Mouse (Mus musculus) liver, embryonic 14.5 days (tissue): ENCODE measurements around the gene Plcd3. TPM values are rescaled to one million over a fixed set of nuclear protein-coding genes. Genes with fewer than 3 reads are reported as not detected.

Experiments
- ATAC-seq: fragments of 200-750 bp; cut with Nextera tagmentation; 2 replicates; pipeline ENCODE4 v1.8.0; 2017; ENCODE audit warnings: moderate number of reproducible peaks, mild to moderate bottlenecking, moderate library complexity; ENCODE audit not compliant: insufficient read depth
- DNase-seq, 3 experiments: peaks; one replicate each; pipeline ENCODE4 v3.0.0-alpha.2; 2012 to 2013; ENCODE audit warnings: low read depth in 3 of 3, low spot score in 3 of 3
- H3K27ac ChIP-seq: fragments of 300-500 bp; sonication (generic); 2 replicates; pipeline ENCODE4 v1.5.1; 2014; ENCODE audit warnings: moderate library complexity, mild to moderate bottlenecking, control low read depth, inconsistent platforms
- H3K27me3 ChIP-seq: fragments of 300-500 bp; sonication (generic); 2 replicates; pipeline ENCODE4 v1.6.1; 2014; ENCODE audit warnings: mild to moderate bottlenecking, low read length, moderate library complexity; ENCODE audit not compliant: control insufficient read depth, insufficient read depth
- H3K36me3 ChIP-seq: fragments of 300-500 bp; sonication (generic); replicated peaks from 2 replicates; pipeline ENCODE4 v1.6.1; 2014; ENCODE audit warnings: low read depth; ENCODE audit not compliant: control insufficient read depth, insufficient read depth
- H3K4me1 ChIP-seq, 2 experiments: fragments of 200-500 bp in 1 of 2; fragments of 300-500 bp in 1 of 2; sonication (generic) in 1 of 2; replicated peaks; 2 replicates each; pipeline ENCODE4 v1.6.1; 2012 to 2014; ENCODE audit warnings: antibody characterized with exemption in 1 of 2, inconsistent platforms in 1 of 2, low read length in 1 of 2; ENCODE audit not compliant: control insufficient read depth in 2 of 2, insufficient read depth in 2 of 2
- H3K4me2 ChIP-seq: fragments of 300-500 bp; sonication (generic); 2 replicates; pipeline ENCODE4 v1.6.1; 2014; ENCODE audit warnings: low read depth, mild to moderate bottlenecking, control low read depth, moderate library complexity
- H3K4me3 ChIP-seq, 2 experiments: fragments of 200-500 bp in 1 of 2; fragments of 300-500 bp in 1 of 2; sonication (generic) in 1 of 2; 2 replicates each; pipeline ENCODE4 v1.5.1; 2012 to 2014; ENCODE audit warnings: low read depth in 2 of 2, low read length in 2 of 2, mild to moderate bottlenecking in 2 of 2, control low read depth in 1 of 2, inconsistent platforms in 1 of 2, moderate library complexity in 1 of 2; ENCODE audit not compliant: insufficient read depth in 1 of 2
- H3K9ac ChIP-seq: fragments of 300-500 bp; sonication (generic); replicated peaks from 2 replicates; pipeline ENCODE4 v1.6.1; 2014; ENCODE audit warnings: mild to moderate bottlenecking, control low read depth, moderate library complexity
- H3K9me3 ChIP-seq: fragments of 300-500 bp; sonication (generic); 2 replicates; pipeline ENCODE4 v1.6.1; 2016; ENCODE audit warnings: low read length, mixed read lengths; ENCODE audit not compliant: control insufficient read depth
- CTCF ChIP-seq: IDR thresholded peaks from 2 replicates; pipeline ENCODE4 v1.5.1; 2016; ENCODE audit warnings: antibody characterized with exemption, low read depth, control low read depth
- EP300 ChIP-seq: IDR thresholded peaks from 2 replicates; pipeline ENCODE4 v1.6.1; 2016; ENCODE audit warnings: antibody characterized with exemption, low read depth
- WGBS: fragments of 180-500 bp; shearing (Covaris S2); extraction: QIAGEN DNeasy Blood & Tissue Kit; methylation state at CpG from one replicate; pipeline ENCODE4 v1.1.7; 2014; ENCODE audit not compliant: insufficient replicate concordance; 5-methylcytosine and 5-hydroxymethylcytosine counted together
- polyA plus RNA-seq, 2 experiments: library from polyadenylated mRNA; depleted of rRNA in 1 of 2; stranded (reverse) in 1 of 2; unstranded in 1 of 2; fragments of >200 nt; fragmentation: Nextera tagmentation in 1 of 2; extraction: Ambion mirVana in 1 of 2; gene quantifications; 2 replicates each; pipeline versions ENCODE4 v1.2.1 to v1.2.3; 2012 to 2014

Plcd3 gene
- polyA plus RNA-seq, 2 experiments: 0.29 to 0.31 TPM

- peaks cover 17 to 24% of the 10 kb centered on the region in 2 experiments for H3K4me1 ChIP-seq
- peak overlapping the region; percentile 90 for H3K27ac ChIP-seq
- peak overlapping the region; percentile 65 to 72 for H3K4me3 ChIP-seq
- H3K9me3 ChIP-seq: no peaks in the 10 kb centered on the region
- peak overlapping the region; percentile 71 for H3K9ac ChIP-seq
- TF ChIP-seq CTCF (no peak), EP300 (no peak)
- no peaks in the 10 kb centered on the region for H3K36me3 ChIP-seq
- DNase-seq (no peak), ATAC-seq (no peak)
- no peaks in the 10 kb centered on the region; the same call in 1 of the 2 replicates for H3K27me3 ChIP-seq
- WGBS: 79% methylated on average over 11 of the region's 11 CpGs
- peak overlapping the region; percentile 65 for H3K4me2 ChIP-seq
These were observed 12.9 kb upstream of the Plcd3 start for GRCm38 (mm10) chr11:103114270-103114943.

- no peak overlapping the region for H3K9ac ChIP-seq
- H3K4me1 ChIP-seq: peaks cover 17 to 24% of the 10 kb centered on the region in 2 experiments
- WGBS: 77% methylated on average over 4 of the region's 4 CpGs
- no peaks in the 10 kb centered on the region for H3K36me3 ChIP-seq
- no peak for DNase-seq
- no peaks in the 10 kb centered on the region; the same call in 1 of the 2 replicates for H3K27me3 ChIP-seq
- no peak overlapping the region for H3K4me3 ChIP-seq
- TF ChIP-seq CTCF (no peak), EP300 (no peak)
- H3K4me2 ChIP-seq: peak overlapping the region; percentile 65
- H3K27ac ChIP-seq: no peak overlapping the region
- no peaks in the 10 kb centered on the region for H3K9me3 ChIP-seq
- no peak for ATAC-seq
These were observed 12.3 kb upstream of the Plcd3 start for GRCm38 (mm10) chr11:103113771-103114170.

- no peak for ATAC-seq
- no peak for TF ChIP-seq CTCF
- TF ChIP-seq EP300: no peak
- 67% methylated on average over 12 of the region's 12 CpGs for WGBS
These were observed 11.5 kb upstream of the Plcd3 start for GRCm38 (mm10) chr11:103113005-103113404.

GRCm38 (mm10) chr11:103112552-103112912 lies 11.1 kb upstream of the Plcd3 start:
- H3K9me3 ChIP-seq: no peaks in the 10 kb centered on the region
- H3K9ac ChIP-seq: no peak overlapping the region
- peaks cover 9 to 21% of the 10 kb centered on the region in 2 experiments for H3K4me1 ChIP-seq
- H3K4me2 ChIP-seq: peak overlapping the region; percentile 45
- WGBS: 35% methylated on average over 9 of the region's 9 CpGs
- H3K36me3 ChIP-seq: peaks cover 1% of the 10 kb centered on the region
- no peak for ATAC-seq
- H3K27me3 ChIP-seq: no peaks in the 10 kb centered on the region; the same call in 1 of the 2 replicates
- no peak overlapping the region for H3K27ac ChIP-seq
- TF ChIP-seq CTCF (no peak), EP300 (no peak)
- H3K4me3 ChIP-seq: peak overlapping the region in 1 of 2 experiments; percentile 1; a peak in 1 of 4 replicates
- no peak for DNase-seq

More at GRCm38 (mm10) chr11:103113005-103113404, 11.5 kb upstream of the Plcd3 start:
- no peaks in the 10 kb centered on the region; the same call in 1 of the 2 replicates for H3K36me3 ChIP-seq
- H3K9ac ChIP-seq: no peak overlapping the region
- no peak overlapping the region for H3K27ac ChIP-seq
- H3K9me3 ChIP-seq: no peaks in the 10 kb centered on the region
- no peak overlapping the region for H3K4me3 ChIP-seq
- no peak for DNase-seq
- H3K4me1 ChIP-seq: peaks cover 11 to 21% of the 10 kb centered on the region in 2 experiments
- 0 out of 2 replicates have a peak overlapping the region, but pooled peaks have one; percentile 1 for H3K4me2 ChIP-seq
- H3K27me3 ChIP-seq: no peaks in the 10 kb centered on the region; the same call in 1 of the 2 replicates

- H3K36me3 ChIP-seq: peaks cover 6% of the 10 kb centered on the region
- no peak overlapping the region for H3K27ac ChIP-seq
- TF ChIP-seq CTCF (no peak), EP300 (no peak)
- H3K9ac ChIP-seq: no peak overlapping the region
- ATAC-seq: no peak
- peak overlapping the region; percentile 1 to 8; a peak in 2 of 4 replicates for H3K4me3 ChIP-seq
- no peaks in the 10 kb centered on the region for H3K9me3 ChIP-seq
- no peak for DNase-seq
- peaks cover 9 to 21% of the 10 kb centered on the region in 2 experiments for H3K4me1 ChIP-seq
- no peaks in the 10 kb centered on the region; the same call in 1 of the 2 replicates for H3K27me3 ChIP-seq
- 13% methylated on average over 28 of the region's 28 CpGs for WGBS
- H3K4me2 ChIP-seq: peak overlapping the region; percentile 45
These were observed 10.6 kb upstream of the Plcd3 start for GRCm38 (mm10) chr11:103111881-103112551.
